Mouse (Mus musculus) embryonic facial prominence, embryonic 15.5 days (tissue): ENCODE measurements around the gene Hes3. TPM values are rescaled to one million over a fixed set of nuclear protein-coding genes. Genes with fewer than 3 reads are reported as not detected.

Experiments
- ATAC-seq: fragments of 200-750 bp; cut with Nextera tagmentation; 2 replicates; pipeline ENCODE4 v1.8.0; 2017; ENCODE audit warnings: low read depth, moderate TSS enrichment; ENCODE audit not compliant: insufficient number of reproducible peaks, low FRiP score, low TSS enrichment
- H3K27ac ChIP-seq: fragments of 300-500 bp; sonication (generic); replicated peaks from 2 replicates; pipeline ENCODE4 v1.5.1; 2015; ENCODE audit warnings: mild to moderate bottlenecking, inconsistent platforms
- H3K27me3 ChIP-seq: fragments of 300-500 bp; sonication (generic); 2 replicates; pipeline ENCODE4 v1.6.1; 2015; ENCODE audit warnings: inconsistent platforms
- H3K36me3 ChIP-seq: fragments of 300-500 bp; sonication (generic); 2 replicates; pipeline ENCODE4 v1.6.1; 2015; ENCODE audit warnings: mild to moderate bottlenecking, inconsistent platforms
- H3K4me1 ChIP-seq: fragments of 300-500 bp; sonication (generic); 2 replicates; pipeline ENCODE4 v1.6.1; 2015; ENCODE audit warnings: inconsistent platforms
- H3K4me2 ChIP-seq: fragments of 300-500 bp; sonication (generic); replicated peaks from 2 replicates; pipeline ENCODE4 v1.6.1; 2015; ENCODE audit warnings: mild to moderate bottlenecking, inconsistent platforms
- H3K4me3 ChIP-seq: fragments of 300-500 bp; sonication (generic); replicated peaks from 2 replicates; pipeline ENCODE4 v1.5.1; 2015; ENCODE audit warnings: mild to moderate bottlenecking, inconsistent platforms
- H3K9ac ChIP-seq: fragments of 300-500 bp; sonication (generic); 2 replicates; pipeline ENCODE4 v1.6.1; 2015; ENCODE audit warnings: inconsistent platforms
- H3K9me3 ChIP-seq: fragments of 300-500 bp; sonication (generic); replicated peaks from 2 replicates; pipeline ENCODE4 v1.6.1; 2016; ENCODE audit warnings: inconsistent platforms
- WGBS: fragments of 180-500 bp; shearing (Covaris S2); methylation state at CpG from one replicate; pipeline ENCODE4 v1.1.7; 2015; 5-methylcytosine and 5-hydroxymethylcytosine counted together
- polyA plus RNA-seq: library from polyadenylated mRNA; unstranded; fragments of >200 nt; fragmentation: Nextera tagmentation; extraction: Ambion mirVana; gene quantifications from 2 replicates; pipeline ENCODE4 v1.2.1, GENCODE M21; 2015

Hes3 gene
- polyA plus RNA-seq, 1 experiment from 2014 or later: not detected

DNA sequence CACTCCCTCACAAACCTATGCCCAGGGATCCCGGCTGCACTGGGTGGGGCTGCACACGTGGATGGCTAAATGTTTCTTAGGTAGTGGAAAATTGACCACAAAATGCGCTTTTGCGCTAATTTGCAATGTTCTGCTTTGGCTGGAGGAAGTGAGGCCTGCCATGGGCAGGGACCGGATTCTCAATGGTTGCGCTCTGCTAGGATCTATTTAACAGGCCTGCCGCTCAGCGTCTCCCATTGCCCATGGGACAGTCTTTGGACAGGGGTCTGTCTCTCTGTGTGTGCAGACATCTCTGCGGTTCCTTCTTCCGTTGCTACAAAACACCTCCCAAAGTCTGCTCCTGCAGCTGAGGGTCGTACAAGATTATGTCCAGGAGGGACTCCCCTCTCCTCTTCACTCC is 471 bp downstream of the Hes3 start:
- H3K9ac ChIP-seq: no peak overlapping the region
- WGBS: 12% methylated on average over 11 of the region's 11 CpGs
- peak overlapping the region; percentile 25; the same call in 1 of the 2 replicates for H3K4me3 ChIP-seq
- peak overlapping the region; percentile 44 for H3K4me2 ChIP-seq
- ATAC-seq: no peak
- H3K9me3 ChIP-seq: no peaks in the 10 kb centered on the region
- peaks cover 90% of the 10 kb centered on the region for H3K27me3 ChIP-seq
- no peaks in the 10 kb centered on the region for H3K36me3 ChIP-seq
- no peak overlapping the region for H3K27ac ChIP-seq
- peaks cover 28% of the 10 kb centered on the region for H3K4me1 ChIP-seq

DNA sequence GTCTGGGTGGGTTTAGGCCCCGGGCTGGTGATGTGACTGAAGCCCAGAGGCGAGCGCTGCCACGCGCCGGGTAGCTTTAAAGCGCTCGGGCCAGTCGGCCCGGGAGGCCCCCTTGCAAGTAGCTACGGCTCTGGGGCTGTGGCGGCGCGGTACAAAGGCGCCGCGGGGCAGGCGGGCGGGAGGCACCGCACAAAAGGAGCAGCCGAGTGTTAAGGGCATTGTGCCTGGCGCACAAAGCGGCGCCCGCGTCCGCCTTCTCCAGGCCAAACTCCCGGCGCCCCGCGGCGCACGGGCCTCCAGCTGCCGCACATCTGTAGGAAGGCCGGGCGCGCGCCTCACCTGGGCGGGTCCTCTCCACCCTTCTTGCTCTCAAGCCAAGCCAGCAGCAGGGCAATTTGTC is 1.1 kb downstream of the Hes3 start:
- under 1% methylated on average over 38 of the region's 39 CpGs for WGBS

DNA sequence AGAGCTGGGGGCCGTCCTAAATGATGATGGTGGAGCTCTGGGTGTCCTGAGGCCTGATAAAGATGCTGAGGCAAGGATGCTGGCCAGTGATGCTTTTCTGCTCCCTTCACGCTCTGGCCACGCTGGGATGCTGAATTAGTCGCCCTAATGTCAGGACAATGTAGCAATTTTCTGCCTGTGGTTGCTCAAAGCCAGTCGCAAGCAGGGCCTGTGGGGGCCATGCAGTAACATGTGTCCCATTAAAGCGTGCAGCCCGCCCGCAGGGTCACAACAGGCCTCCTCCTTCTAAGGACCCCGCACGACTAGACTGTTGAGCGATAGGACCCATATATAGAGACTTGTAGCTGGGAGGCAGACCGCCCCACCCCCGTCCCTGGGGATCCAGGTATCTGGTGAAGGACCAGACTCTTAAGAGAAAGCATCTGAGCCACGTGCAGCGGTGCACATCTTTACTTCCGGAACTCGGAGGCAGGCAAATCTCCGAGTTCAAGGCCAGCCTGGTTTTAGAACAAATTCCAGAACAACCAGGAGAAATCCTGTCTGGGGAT is 3.0 kb downstream of the Hes3 start:
- WGBS: 38% methylated on average over 18 of the region's 18 CpGs
- H3K4me2 ChIP-seq: no peak overlapping the region
- no peaks in the 10 kb centered on the region for H3K9me3 ChIP-seq
- no peak for ATAC-seq
- H3K27ac ChIP-seq: no peak overlapping the region
- H3K4me3 ChIP-seq: no peak overlapping the region
- H3K4me1 ChIP-seq: peaks cover 26% of the 10 kb centered on the region
- no peak overlapping the region for H3K9ac ChIP-seq
- no peaks in the 10 kb centered on the region for H3K36me3 ChIP-seq
- H3K27me3 ChIP-seq: peaks cover 92% of the 10 kb centered on the region

More for the DNA sequence above, 1.1 kb downstream of the Hes3 start:
- Histone ChIP-seq H3K9me3 (no peaks in the 10 kb centered on the region), H3K4me1 (peaks cover 24% of the 10 kb centered on the region), H3K4me3 (peak overlapping the region; percentile 25), H3K36me3 (no peaks in the 10 kb centered on the region), H3K27ac (no peak overlapping the region), H3K4me2 (peak overlapping the region; percentile 44), H3K9ac (no peak overlapping the region), H3K27me3 (peaks cover 90% of the 10 kb centered on the region)
- ATAC-seq: no peak

DNA sequence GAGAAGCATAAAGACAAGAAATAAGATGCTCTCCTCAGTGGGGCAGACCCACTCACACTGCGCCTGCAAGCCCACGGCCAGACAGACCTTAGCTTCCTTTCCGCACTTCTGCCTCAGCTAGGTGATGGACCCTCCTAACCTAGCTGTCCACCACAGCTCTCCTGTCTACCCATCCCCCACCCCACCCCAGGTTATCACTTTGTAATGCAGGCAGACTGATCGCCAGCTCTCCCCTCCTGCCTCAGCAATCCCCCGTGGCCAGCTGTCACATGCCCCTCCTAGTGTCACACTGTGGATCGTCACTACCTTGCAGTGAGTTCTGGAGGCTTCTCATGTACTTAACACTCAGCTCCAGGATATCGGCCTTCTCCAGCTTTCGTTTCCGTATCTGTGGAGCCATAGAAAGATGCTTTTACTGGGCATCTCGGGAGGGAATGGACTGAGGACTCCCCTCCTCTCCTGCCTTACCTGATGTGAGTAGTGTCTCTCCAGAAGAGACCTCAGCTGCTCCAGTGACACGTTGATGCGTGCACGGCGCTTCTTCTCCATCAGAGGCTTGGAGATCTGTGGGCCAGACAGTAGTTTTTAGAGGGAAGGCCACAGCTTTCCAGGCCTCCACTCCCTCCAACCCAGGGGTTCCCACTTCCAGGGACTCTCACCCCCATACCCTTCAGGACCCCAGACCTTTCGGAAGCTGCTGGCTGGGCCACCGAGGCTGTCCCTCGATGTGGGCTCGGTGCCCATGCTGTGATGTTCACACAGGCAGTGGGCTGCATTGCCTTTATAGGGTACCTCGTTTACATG is 3.9 kb downstream of the Hes3 start:
- no peaks in the 10 kb centered on the region for H3K9me3 ChIP-seq
- ATAC-seq: no peak
- H3K4me3 ChIP-seq: no peak overlapping the region
- H3K36me3 ChIP-seq: no peaks in the 10 kb centered on the region
- H3K4me2 ChIP-seq: no peak overlapping the region
- no peak overlapping the region for H3K9ac ChIP-seq
- 12% methylated on average over 19 of the region's 19 CpGs for WGBS
- H3K4me1 ChIP-seq: peaks cover 35% of the 10 kb centered on the region
- H3K27ac ChIP-seq: no peak overlapping the region
- H3K27me3 ChIP-seq: peaks cover 91% of the 10 kb centered on the region

DNA sequence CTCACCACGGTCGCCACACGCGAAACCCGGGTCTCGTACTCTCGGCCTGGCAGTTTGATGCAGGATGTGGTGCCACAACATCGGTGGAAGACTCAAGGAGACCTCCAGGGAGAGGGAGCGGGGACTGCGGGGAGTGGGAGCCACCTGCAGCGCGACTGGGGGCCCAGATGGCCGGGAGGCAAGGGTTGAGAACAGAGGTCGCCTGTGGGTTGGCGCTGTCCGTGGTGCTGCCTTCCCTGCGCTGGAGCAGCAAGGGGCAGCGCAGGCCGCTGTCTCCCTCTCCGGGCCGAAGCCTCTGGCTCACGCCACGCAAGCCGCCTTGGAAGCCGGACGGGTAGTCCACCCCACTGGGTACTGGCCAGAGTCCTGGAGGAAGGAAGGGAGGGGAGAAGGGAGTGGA is 4.6 kb downstream of the Hes3 start:
- Histone ChIP-seq H3K36me3 (peaks cover 4% of the 10 kb centered on the region; the same call in 1 of the 2 replicates), H3K27ac (no peak overlapping the region), H3K9ac (no peak overlapping the region), H3K4me2 (peak overlapping the region; percentile 46; the same call in 1 of the 2 replicates), H3K4me3 (no peak overlapping the region), H3K27me3 (peaks cover 91% of the 10 kb centered on the region), H3K9me3 (no peaks in the 10 kb centered on the region), H3K4me1 (peaks cover 35% of the 10 kb centered on the region)
- WGBS: 4% methylated on average over 26 of the region's 26 CpGs
- ATAC-seq: no peak

DNA sequence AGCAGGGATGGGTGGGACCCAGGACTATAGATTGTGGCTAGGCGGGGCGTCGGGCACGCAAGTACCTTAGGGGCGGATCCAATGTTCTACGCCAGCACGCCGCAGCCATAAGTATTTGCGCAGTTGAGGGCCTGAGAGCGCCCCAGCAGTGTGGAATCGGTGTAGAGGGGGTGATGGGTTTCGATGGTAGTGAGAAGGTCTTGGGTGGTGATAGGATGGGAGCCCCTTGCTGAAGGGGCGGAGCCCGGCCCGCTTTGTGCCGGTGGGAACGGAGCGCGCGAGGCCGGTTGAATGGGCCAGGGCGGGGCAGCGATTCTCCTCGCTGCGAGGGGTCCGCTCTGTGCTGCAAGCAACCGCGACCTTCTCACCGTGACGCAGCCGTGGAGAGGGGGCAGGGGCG is 5.3 kb downstream of the Hes3 start:
- Histone ChIP-seq H3K27ac (no peak overlapping the region), H3K9ac (no peak overlapping the region), H3K4me2 (peak overlapping the region; percentile 46), H3K36me3 (peaks cover 4% of the 10 kb centered on the region; the same call in 1 of the 2 replicates), H3K4me1 (peaks cover 35% of the 10 kb centered on the region), H3K4me3 (peak overlapping the region; percentile 25), H3K27me3 (peaks cover 91% of the 10 kb centered on the region), H3K9me3 (no peaks in the 10 kb centered on the region)
- 2% methylated on average over 32 of the region's 32 CpGs for WGBS
- ATAC-seq: no peak

DNA sequence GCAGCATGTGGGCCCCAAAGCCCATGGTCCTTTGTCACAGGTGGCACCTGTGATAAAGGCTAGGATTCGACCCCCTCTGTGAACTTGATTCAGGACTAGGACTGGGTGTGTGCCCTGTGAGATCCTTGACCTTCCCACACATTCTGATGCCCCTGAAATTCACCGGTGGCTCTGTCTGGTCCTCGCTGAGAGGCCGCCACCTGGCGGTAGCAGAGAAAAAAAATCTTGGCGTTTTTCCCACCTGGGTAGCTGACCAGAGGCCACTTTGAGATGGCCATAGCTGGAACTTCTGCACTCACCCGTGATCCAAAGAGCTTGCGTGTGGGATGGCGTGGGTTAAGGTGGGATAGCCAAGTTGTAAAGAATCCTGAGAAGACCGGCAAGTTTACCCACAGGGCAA is 6.0 kb downstream of the Hes3 start:
- Histone ChIP-seq H3K27ac (no peak overlapping the region), H3K27me3 (peaks cover 91% of the 10 kb centered on the region), H3K4me2 (no peak overlapping the region), H3K9ac (no peak overlapping the region), H3K36me3 (peaks cover 8% of the 10 kb centered on the region; the same call in 1 of the 2 replicates), H3K4me1 (peaks cover 29% of the 10 kb centered on the region), H3K9me3 (no peaks in the 10 kb centered on the region), H3K4me3 (no peak overlapping the region)
- no peak for ATAC-seq
- WGBS: 2% methylated on average over 10 of the region's 10 CpGs

DNA sequence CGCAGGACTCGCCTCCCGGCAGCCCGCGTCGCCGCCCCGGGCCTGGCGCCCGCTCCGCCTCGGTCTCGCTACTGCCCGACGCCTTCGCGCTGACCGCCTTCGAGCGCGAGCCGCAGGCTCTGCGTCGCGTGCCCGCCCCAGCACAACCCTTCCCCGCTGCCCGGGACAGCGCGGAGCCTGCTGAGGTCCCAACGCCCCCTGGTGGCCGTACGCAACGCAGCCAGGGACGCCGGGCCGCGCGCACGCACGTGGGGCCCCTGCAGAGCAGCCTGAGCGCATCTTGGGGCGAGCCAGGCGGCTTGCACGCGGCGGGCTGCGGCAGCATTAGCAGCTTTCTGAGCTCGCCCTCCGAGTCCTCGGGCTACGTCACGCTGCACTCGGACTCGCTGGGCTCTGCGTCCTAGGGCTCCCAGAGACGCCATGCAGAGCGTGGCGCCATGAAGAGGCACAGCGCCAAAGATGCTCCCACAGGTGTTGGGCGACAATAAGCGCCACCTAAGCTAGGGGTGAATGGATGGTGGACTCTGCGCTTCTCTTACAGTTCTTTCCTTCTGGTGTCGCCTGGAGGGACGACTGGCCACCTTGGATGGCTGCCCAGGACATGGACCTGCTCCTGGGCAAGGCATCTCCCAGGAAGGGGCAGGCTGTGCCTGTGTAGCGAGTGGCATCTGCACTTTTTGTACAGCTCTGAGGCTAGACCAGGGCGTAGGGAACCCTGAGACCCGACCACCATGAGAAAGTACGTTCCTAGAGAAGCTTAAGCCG is 8.1 kb downstream of the Hes3 start:
- peaks cover 8% of the 10 kb centered on the region; the same call in 1 of the 2 replicates for H3K36me3 ChIP-seq
- peak; percentile 79 for ATAC-seq
- H3K27me3 ChIP-seq: peaks cover 87% of the 10 kb centered on the region
- H3K4me2 ChIP-seq: peak overlapping the region; percentile 62
- H3K9ac ChIP-seq: no peak overlapping the region
- H3K4me1 ChIP-seq: peaks cover 24% of the 10 kb centered on the region
- peak overlapping the region; percentile 36 for H3K4me3 ChIP-seq
- H3K27ac ChIP-seq: no peak overlapping the region
- H3K9me3 ChIP-seq: no peaks in the 10 kb centered on the region
- WGBS: 5% methylated on average over 70 of the region's 70 CpGs

DNA sequence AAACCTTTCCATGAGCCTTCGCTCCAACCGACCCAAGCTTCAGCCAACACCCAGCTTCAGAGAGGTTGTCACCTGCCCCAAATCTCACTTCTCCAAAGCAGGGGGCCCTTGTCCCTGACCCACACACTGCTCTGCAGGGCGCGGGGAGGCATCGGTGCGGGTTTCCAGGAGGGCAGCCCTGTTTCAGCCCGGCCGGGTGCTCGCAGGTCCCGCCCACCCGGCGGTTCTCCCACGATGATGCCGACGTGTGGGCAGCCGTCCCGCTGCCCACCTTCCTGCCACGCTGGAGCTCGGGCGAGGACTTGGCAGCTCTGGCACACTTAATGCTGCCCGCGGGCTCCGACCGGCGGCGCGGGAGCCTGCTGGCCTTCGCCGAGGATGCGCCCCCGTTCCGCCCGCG is 8.7 kb downstream of the Hes3 start:
- H3K4me3 ChIP-seq: peak overlapping the region; percentile 36
- H3K27me3 ChIP-seq: peaks cover 80% of the 10 kb centered on the region
- H3K27ac ChIP-seq: no peak overlapping the region
- H3K9ac ChIP-seq: no peak overlapping the region
- peaks cover 8% of the 10 kb centered on the region; the same call in 1 of the 2 replicates for H3K36me3 ChIP-seq
- H3K4me1 ChIP-seq: peaks cover 24% of the 10 kb centered on the region
- H3K9me3 ChIP-seq: no peaks in the 10 kb centered on the region
- 17% methylated on average over 31 of the region's 34 CpGs for WGBS
- 0 out of 2 replicates have a peak, but pooled peaks have one; percentile 1 for ATAC-seq
- peak overlapping the region; percentile 62 for H3K4me2 ChIP-seq

DNA sequence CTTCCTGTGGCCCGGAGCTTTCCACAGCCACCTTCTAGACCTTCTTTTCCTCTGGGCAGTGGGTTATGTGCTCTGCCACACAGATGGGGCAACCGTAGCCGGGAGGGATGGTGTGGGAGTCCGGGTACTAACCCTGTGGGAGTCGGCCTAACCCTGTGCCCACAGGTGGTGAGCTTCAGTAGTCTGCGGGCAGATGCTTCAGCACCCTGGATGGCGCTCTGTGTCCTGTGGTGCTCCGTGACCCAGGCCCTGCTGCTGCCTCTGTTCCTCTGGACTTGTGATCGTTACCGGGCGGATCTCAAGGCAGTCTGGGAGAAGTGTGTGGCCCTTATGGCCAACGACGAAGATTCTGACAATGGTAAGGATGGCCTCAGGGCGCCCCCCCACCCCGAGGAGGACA is 9.9 kb downstream of the Hes3 start:
- Histone ChIP-seq H3K4me1 (peaks cover 24% of the 10 kb centered on the region), H3K9ac (no peak overlapping the region), H3K9me3 (no peaks in the 10 kb centered on the region), H3K4me3 (no peak overlapping the region), H3K36me3 (peaks cover 8% of the 10 kb centered on the region; the same call in 1 of the 2 replicates), H3K4me2 (no peak overlapping the region), H3K27me3 (peaks cover 69% of the 10 kb centered on the region), H3K27ac (no peak overlapping the region)
- WGBS: 46% methylated on average over 15 of the region's 15 CpGs
- no peak for ATAC-seq

DNA sequence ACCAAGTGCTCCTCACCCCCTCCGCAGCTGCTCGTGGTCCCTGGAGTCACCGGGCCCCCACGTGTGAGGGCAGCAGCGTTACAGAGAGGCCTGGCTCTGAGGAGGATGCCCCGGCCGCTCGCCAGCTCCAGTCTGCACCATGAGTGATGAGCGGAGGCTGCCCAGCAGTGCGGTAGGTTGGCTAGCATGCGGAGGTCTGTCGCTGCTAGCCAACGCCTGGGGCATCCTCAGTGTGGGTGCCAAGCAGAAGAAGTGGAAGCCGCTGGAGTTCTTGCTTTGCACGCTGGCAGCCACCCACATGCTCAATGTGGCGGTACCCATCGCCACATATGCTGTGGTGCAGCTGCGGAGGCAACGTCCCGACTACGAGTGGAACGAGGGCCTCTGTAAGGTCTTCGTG is 12.5 kb downstream of the Hes3 start:
- Histone ChIP-seq H3K36me3 (peaks cover 8% of the 10 kb centered on the region; the same call in 1 of the 2 replicates), H3K4me3 (no peak overlapping the region), H3K4me2 (no peak overlapping the region), H3K9me3 (no peaks in the 10 kb centered on the region), H3K27me3 (peaks cover 51% of the 10 kb centered on the region), H3K27ac (no peak overlapping the region), H3K9ac (no peak overlapping the region), H3K4me1 (peaks cover 38% of the 10 kb centered on the region)
- no peak for ATAC-seq
- WGBS: 85% methylated on average over 23 of the region's 23 CpGs
